Mouse (Mus musculus) embryonic fibroblast, embryonic 13.5 days (primary cell): ENCODE measurements around the gene Rpl26.

Experiments used
- CTCF ChIP-seq: IDR thresholded peaks from 2 replicates; pipeline ENCODE4 v1.5.1; 2011; ENCODE audit warnings: mild to moderate bottlenecking, control low read depth, low read length, moderate library complexity, borderline replicate concordance; ENCODE audit not compliant: insufficient read depth
- POLR2A ChIP-seq: IDR thresholded peaks from 2 replicates; pipeline ENCODE4 v1.6.1; 2011; ENCODE audit warnings: low read depth, mild to moderate bottlenecking, control low read depth, low read length, moderate library complexity

DNA sequence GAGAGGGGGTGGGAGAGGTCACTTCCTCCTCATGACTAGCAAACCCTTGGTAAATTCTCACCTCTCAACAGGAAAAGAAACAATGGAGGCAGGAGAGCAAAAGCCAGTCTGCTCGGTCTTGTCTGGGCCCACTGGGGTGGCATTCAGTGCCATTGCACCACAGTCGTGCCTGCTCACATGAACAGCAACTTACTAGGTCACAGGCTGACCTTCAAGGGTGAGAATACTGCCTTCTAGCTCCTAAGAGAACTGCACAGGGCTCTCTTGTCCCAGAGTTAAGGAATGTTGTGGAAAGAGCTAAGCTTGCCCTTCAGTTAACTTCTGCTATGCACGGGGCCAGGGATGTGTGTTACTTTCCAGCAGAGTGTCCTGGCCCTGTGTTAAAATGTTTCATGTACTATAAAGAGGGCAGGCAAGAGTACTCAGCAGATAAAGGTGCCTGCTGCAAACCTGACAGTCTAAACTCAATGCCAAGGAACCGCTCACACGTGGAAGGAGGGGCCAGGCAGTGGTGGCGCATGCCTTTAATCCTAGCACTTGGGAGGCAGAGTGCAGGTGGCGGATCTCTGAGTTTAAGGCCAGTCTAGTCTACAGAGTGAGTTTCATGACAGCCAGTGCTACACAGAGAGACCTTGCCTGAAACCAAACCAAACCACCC lies 7.6 kb downstream of the Rpl26 start:
- TF ChIP-seq CTCF (no peak), POLR2A (no peak)
